Mouse (Mus musculus) limb, embryonic 14.5 days (tissue): ENCODE data around the gene Slc46a3. TPM values are rescaled to one million over a fixed set of nuclear protein-coding genes. Genes with fewer than 3 reads are reported as not detected.

Experiments used
- ATAC-seq: fragments of 200-750 bp; cut with Nextera tagmentation; 2 replicates; pipeline ENCODE4 v1.8.0; 2017; ENCODE audit warnings: low read depth, moderate number of reproducible peaks, moderate TSS enrichment; ENCODE audit not compliant: low FRiP score
- DNase-seq: peaks from one replicate; pipeline ENCODE4 v3.0.0-alpha.2; 2015; ENCODE audit warnings: low spot score
- H3K27ac ChIP-seq: fragments of 300-500 bp; sonication (generic); replicated peaks from 2 replicates; pipeline ENCODE4 v1.5.1; 2014; ENCODE audit warnings: low read depth, mild to moderate bottlenecking, low read length, moderate library complexity, mixed read lengths
- H3K27me3 ChIP-seq: fragments of 300-500 bp; sonication (generic); 2 replicates; pipeline ENCODE4 v1.6.1; 2014; ENCODE audit warnings: low read length, mixed read lengths; ENCODE audit not compliant: control insufficient read depth, insufficient read depth
- H3K36me3 ChIP-seq: fragments of 300-500 bp; sonication (generic); 2 replicates; pipeline ENCODE4 v1.6.1; 2014; ENCODE audit warnings: mild to moderate bottlenecking, low read length, moderate library complexity, mixed read lengths; ENCODE audit not compliant: control insufficient read depth, insufficient read depth
- H3K4me1 ChIP-seq: fragments of 300-500 bp; sonication (generic); 2 replicates; pipeline ENCODE4 v1.6.1; 2014; ENCODE audit warnings: antibody characterized with exemption, low read length, mixed read lengths; ENCODE audit not compliant: control insufficient read depth, insufficient read depth
- H3K4me2 ChIP-seq: fragments of 300-500 bp; sonication (generic); replicated peaks from 2 replicates; pipeline ENCODE4 v1.6.1; 2014; ENCODE audit warnings: low read depth, mild to moderate bottlenecking, low read length, moderate library complexity; ENCODE audit not compliant: severe bottlenecking
- H3K4me3 ChIP-seq: fragments of 300-500 bp; sonication (generic); replicated peaks from 2 replicates; pipeline ENCODE4 v1.5.1; 2014; ENCODE audit warnings: low read length
- H3K9ac ChIP-seq: fragments of 300-500 bp; sonication (generic); 2 replicates; pipeline ENCODE4 v1.6.1; 2014; ENCODE audit warnings: mild to moderate bottlenecking, low read depth, low read length, moderate library complexity; ENCODE audit not compliant: severe bottlenecking
- H3K9me3 ChIP-seq: fragments of 300-500 bp; sonication (generic); 2 replicates; pipeline ENCODE4 v1.6.1; 2016; ENCODE audit warnings: low read length; ENCODE audit not compliant: control insufficient read depth
- POLR2A ChIP-seq: fragments of 200-500 bp; IDR thresholded peaks from 2 replicates; pipeline ENCODE4 v1.8.0; 2012; ENCODE audit warnings: inconsistent platforms, mild to moderate bottlenecking, moderate library complexity, borderline replicate concordance; ENCODE audit not compliant: insufficient read depth, insufficient read length; ENCODE audit errors: extremely low read depth
- WGBS: fragments of 180-500 bp; shearing (Covaris S2); extraction: QIAGEN DNeasy Blood & Tissue Kit; methylation state at CpG from one replicate; pipeline ENCODE4 v1.1.7; 2014; 5-methylcytosine and 5-hydroxymethylcytosine counted together
- polyA plus RNA-seq, 2 experiments: library from polyadenylated mRNA; depleted of rRNA in 1 of 2; stranded (reverse) in 1 of 2; unstranded in 1 of 2; fragments of >200 nt; fragmentation: Nextera tagmentation in 1 of 2; extraction: Ambion mirVana in 1 of 2; gene quantifications; 2 replicates each; pipeline versions ENCODE4 v1.2.1 to v1.2.3; 2012 to 2014

Gene Slc46a3
- polyA plus RNA-seq, 2 experiments, result 3.0 to 3.4 TPM

DNA sequence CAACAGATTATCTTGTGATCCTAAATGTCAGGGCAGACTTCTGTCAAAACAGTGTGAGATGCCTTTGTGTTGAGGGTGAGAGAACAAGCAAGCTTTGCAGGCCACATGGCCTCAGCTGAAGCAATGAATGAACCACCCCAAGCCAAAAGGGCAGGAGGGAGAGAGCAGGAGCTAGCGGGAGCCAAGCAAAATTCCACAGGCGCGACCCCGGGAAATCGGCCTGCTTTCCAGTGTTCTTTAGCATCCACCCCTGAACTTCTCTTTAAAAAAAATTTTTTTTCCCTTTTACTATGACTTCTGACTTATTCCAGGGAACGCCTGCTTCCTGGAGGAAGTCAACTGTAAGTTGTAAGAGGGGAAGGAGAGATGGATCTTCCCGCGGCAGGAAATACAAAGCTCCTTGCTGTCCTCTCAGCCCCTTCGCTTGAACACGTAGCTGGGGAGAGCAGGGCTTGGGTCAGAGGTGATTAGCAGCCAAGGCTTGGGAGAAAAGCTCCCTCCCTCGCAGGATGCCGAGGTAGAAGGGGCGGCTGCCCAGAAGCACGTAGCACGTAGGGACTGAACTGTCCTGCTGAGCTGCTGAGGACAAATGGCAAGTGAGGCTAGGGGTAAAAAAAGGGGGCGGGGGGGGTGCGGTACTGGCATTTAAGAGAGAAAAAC is 59.6 kb downstream of the Slc46a3 start:
- Histone ChIP-seq H3K4me2 (0 out of 2 replicates have a peak overlapping the region, but pooled peaks have one; percentile 5), H3K4me1 (no peaks in the 10 kb centered on the region), H3K9ac (peak overlapping the region; percentile 28; the same call in 1 of the 2 replicates), H3K4me3 (no peak overlapping the region), H3K36me3 (no peaks in the 10 kb centered on the region), H3K27ac (no peak overlapping the region), H3K27me3 (no peaks in the 10 kb centered on the region), H3K9me3 (no peaks in the 10 kb centered on the region)
- WGBS, result 11% methylated on average over 17 of the region's 17 CpGs
- no peak for DNase-seq
- TF ChIP-seq POLR2A, result no peak
- ATAC-seq, result no peak

DNA sequence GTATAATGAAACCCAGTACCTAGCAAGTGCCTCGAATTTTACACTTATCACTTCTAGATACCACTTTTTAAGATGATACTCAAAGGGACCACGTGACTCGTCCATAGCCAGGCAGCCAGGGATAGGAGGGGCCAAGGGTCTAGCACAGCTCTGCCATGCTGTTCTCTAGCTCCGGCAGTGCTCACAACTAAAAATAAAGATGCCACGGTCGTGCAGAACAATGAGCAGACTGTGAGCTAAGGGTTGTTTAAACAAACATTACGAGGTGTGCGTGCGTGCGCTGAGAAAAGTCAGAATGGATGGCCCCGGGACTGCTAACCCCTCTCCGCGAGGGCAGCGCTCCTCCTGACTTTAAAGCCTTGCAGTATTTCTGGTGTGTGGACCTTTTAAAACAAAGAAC is 61.8 kb downstream of the Slc46a3 start:
- ATAC-seq (no peak), DNase-seq (no peak)
- Histone ChIP-seq H3K9me3 (no peaks in the 10 kb centered on the region), H3K27ac (no peak overlapping the region), H3K4me1 (no peaks in the 10 kb centered on the region), H3K36me3 (no peaks in the 10 kb centered on the region), H3K4me3 (no peak overlapping the region), H3K4me2 (no peak overlapping the region), H3K9ac (no peak overlapping the region), H3K27me3 (no peaks in the 10 kb centered on the region)
- no peak for TF ChIP-seq POLR2A
- WGBS, result 50% methylated on average over 14 of the region's 14 CpGs

DNA sequence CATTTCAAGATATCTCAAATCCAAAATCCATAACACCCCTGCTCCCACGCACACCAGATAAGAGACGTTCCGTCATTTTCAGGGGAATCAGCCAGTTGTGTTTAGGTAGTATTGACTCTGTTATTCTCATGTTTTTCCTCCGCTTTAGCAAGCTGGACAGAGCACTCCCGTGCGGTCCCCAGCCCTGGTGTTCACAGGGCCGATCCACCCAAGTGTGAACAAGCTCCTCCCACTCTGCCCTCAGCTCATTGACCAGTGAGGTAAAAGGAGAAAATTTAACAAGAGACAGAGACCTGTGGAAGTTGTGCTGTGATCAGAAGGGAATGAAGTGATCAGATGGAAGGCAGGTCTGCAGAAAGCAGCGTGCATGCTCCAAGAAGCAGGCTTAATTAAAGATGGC is 65.8 kb downstream of the Slc46a3 start:
- no peaks in the 10 kb centered on the region for H3K27me3 ChIP-seq
- H3K4me2 ChIP-seq, result no peak overlapping the region
- no peaks in the 10 kb centered on the region for H3K9me3 ChIP-seq
- no peak overlapping the region for H3K4me3 ChIP-seq
- no peak for DNase-seq
- 86% methylated on average over 8 of the region's 8 CpGs for WGBS
- H3K36me3 ChIP-seq, result no peaks in the 10 kb centered on the region
- no peak overlapping the region for H3K9ac ChIP-seq
- TF ChIP-seq POLR2A, result no peak
- no peaks in the 10 kb centered on the region for H3K4me1 ChIP-seq
- no peak overlapping the region for H3K27ac ChIP-seq
- no peak for ATAC-seq

Other genes starting within 250 kb of the Slc46a3 start
- gene Flt1, start 168.8 kb downstream of the Slc46a3 start, polyA plus RNA-seq (2012; rRNA removed), result 6.3 and 6.4 TPM in 2 replicates
- gene Flt1, start 168.8 kb downstream of the Slc46a3 start, polyA plus RNA-seq (2014; fragmentation: Nextera tagmentation; extraction: Ambion mirVana), result 10.0 and 12.3 TPM in 2 replicates
- gene Pomp, start 34.4 kb downstream of the Slc46a3 start, polyA plus RNA-seq (2012; rRNA removed), result 189 and 270 TPM in 2 replicates
- 463 and 484 TPM in 2 replicates for gene Pomp, start 34.4 kb downstream of the Slc46a3 start, polyA plus RNA-seq (2014; fragmentation: Nextera tagmentation; extraction: Ambion mirVana)
- gene Mtus2, start 62.5 kb upstream of the Slc46a3 start, polyA plus RNA-seq (2012; rRNA removed), result 3.0 and 3.2 TPM in 2 replicates
- 5.5 and 6.8 TPM in 2 replicates for gene Mtus2, start 62.5 kb upstream of the Slc46a3 start, polyA plus RNA-seq (2014; fragmentation: Nextera tagmentation; extraction: Ambion mirVana)